Mouse (Mus musculus) lung, postnatal 0 days (tissue): Measurements from ENCODE around the gene Chrdl2.

Experiments used
- CTCF ChIP-seq: IDR thresholded peaks from 2 replicates; pipeline ENCODE4 v1.5.1; 2016; ENCODE audit warnings: antibody characterized with exemption, mild to moderate bottlenecking
- EP300 ChIP-seq: IDR thresholded peaks from 2 replicates; pipeline ENCODE4 v1.6.1; 2016; ENCODE audit warnings: antibody characterized with exemption, mild to moderate bottlenecking, control low read depth

DNA sequence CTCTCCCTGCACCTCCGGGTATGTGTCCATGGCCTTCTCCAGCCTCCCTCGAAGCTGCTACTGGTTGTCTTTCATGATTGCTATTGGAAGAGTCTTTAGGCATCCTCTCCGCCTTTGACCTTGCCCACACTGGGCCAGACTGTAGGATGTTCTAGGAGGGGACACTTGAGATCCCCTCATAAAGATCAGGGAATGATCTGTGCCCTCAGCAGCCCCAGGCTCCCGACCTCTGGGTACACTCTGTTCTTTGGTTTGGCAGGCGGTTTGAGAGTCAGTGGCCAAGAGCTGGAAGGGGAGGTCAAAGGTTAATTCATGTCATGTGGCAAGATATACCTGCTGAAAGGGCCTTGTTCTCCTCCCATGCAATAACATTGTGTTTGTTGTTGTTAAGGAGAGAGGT lies 4.7 kb downstream of the Chrdl2 start:
- no peak for TF ChIP-seq CTCF
- no peak for TF ChIP-seq EP300
